Mouse (Mus musculus) hindbrain, postnatal 0 days (tissue): ENCODE data around the gene Lig3. TPM values are rescaled to one million over a fixed set of nuclear protein-coding genes. Genes with fewer than 3 reads are reported as not detected.
"Not testable (repeated sequence)": the region's sequence is repeated elsewhere in the genome, so short reads cannot be mapped to it uniquely, and the experiment has no call there.

Experiments used
- ATAC-seq: fragments of 200-750 bp; cut with Nextera tagmentation; 2 replicates; pipeline ENCODE4 v1.8.0; 2017; ENCODE audit warnings: mild to moderate bottlenecking, moderate TSS enrichment, moderate library complexity
- DNase-seq: peaks from one replicate; pipeline ENCODE4 v3.0.0-alpha.2; 2015; ENCODE audit warnings: low spot score
- H3K27ac ChIP-seq: fragments of 300-500 bp; sonication (generic); 2 replicates; pipeline ENCODE4 v1.5.1; 2014; ENCODE audit warnings: mild to moderate bottlenecking
- H3K27me3 ChIP-seq: fragments of 300-500 bp; sonication (generic); 2 replicates; pipeline ENCODE4 v1.6.1; 2014; ENCODE audit warnings: low read length, mixed read lengths; ENCODE audit not compliant: insufficient read depth
- H3K36me3 ChIP-seq: fragments of 300-500 bp; sonication (generic); 2 replicates; pipeline ENCODE4 v1.6.1; 2014; ENCODE audit warnings: low read length, mixed read lengths; ENCODE audit not compliant: insufficient read depth
- H3K4me1 ChIP-seq: fragments of 300-500 bp; sonication (generic); 2 replicates; pipeline ENCODE4 v1.6.1; 2014; ENCODE audit warnings: antibody characterized with exemption, low read length, mixed read lengths; ENCODE audit not compliant: insufficient read depth
- H3K4me2 ChIP-seq: fragments of 300-500 bp; sonication (generic); 2 replicates; pipeline ENCODE4 v1.6.1; 2014; ENCODE audit warnings: low read depth, mild to moderate bottlenecking, low read length, moderate library complexity, mixed read lengths
- H3K4me3 ChIP-seq: fragments of 300-500 bp; sonication (generic); 2 replicates; pipeline ENCODE4 v1.5.1; 2014; ENCODE audit warnings: low read length
- H3K9ac ChIP-seq: fragments of 300-500 bp; sonication (generic); replicated peaks from 2 replicates; pipeline ENCODE4 v1.6.1; 2014; ENCODE audit warnings: mild to moderate bottlenecking, low read length, moderate library complexity, mixed read lengths
- H3K9me3 ChIP-seq: fragments of 300-500 bp; sonication (generic); 2 replicates; pipeline ENCODE4 v1.6.1; 2016; ENCODE audit warnings: low read length, mixed read lengths
- CTCF ChIP-seq: IDR thresholded peaks from 2 replicates; pipeline ENCODE4 v1.5.1; 2016; ENCODE audit warnings: antibody characterized with exemption, control low read depth, low read depth
- WGBS: fragments of 180-500 bp; shearing (Covaris S2); extraction: QIAGEN DNeasy Blood & Tissue Kit; methylation state at CpG from one replicate; pipeline ENCODE4 v1.1.7; 2014; 5-methylcytosine and 5-hydroxymethylcytosine counted together
- polyA plus RNA-seq: library from polyadenylated mRNA; unstranded; fragments of >200 nt; fragmentation: Nextera tagmentation; extraction: Ambion mirVana; gene quantifications from 2 replicates; pipeline ENCODE4 v1.2.1, GENCODE M21; 2015
- total RNA-seq: library from RNA; depleted of rRNA; stranded (reverse); fragments of >200 nt; gene quantifications from 2 replicates; pipeline ENCODE4 v1.2.3, GENCODE M21; 2014

The Lig3 gene
- total and polyA plus RNA-seq, 2 experiments from 2014 or later = 16.2 to 45.3 TPM

DNA sequence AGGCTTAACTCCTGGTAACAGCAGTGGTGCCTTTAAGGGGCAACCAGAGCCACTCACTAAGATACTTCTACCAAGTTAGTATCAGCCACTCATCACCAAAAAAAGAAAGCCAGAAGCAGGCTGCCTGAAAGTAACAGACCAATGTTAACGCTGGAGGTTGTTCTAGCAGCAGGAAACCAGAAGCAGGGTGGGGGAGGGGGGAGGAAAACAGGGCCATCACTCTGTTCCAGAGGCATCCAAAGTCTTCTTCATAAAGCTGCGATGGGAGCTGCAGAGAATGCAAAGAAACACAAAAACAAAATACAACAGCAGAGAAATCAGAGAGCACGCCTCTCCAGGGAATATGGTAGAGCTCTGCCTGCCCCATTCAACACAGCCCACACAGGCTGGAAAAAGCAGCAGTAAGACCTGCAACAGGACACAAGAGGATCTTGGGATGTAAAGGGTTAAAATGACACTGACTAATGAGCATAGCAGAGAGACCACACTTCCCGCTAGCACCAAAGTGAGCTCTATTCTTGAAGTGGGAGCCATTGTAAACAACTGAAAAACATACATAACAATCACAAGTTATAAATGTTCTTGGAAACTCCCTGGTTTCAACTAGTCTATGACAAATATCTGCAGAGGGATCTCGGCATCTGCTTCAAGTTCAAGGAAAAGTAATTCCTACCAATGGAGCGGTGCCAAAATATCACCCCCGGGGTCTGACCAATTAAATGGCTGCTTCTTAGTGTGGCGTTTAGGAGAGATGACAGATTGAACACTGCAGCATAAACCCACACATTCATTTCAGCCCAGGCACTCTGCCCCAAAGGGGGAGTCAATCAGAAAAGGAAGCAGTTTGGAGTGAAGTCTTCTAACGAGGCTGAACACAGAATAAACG lies 50.3 kb downstream of the Lig3 start:
- Histone ChIP-seq H3K36me3 (no peaks in the 10 kb centered on the region), H3K9me3 (no peaks in the 10 kb centered on the region), H3K4me2 (peak overlapping the region; percentile 44), H3K9ac (0 out of 2 replicates have a peak overlapping the region, but pooled peaks have one; percentile 9), H3K27ac (no peak overlapping the region), H3K4me3 (peak overlapping the region; percentile 15; the same call in 1 of the 2 replicates), H3K27me3 (no peaks in the 10 kb centered on the region), H3K4me1 (0 out of 2 replicates have a peak, but pooled peaks cover 3% of the 10 kb centered on the region)
- ATAC-seq = peak; percentile 63; the same call in 1 of the 2 replicates
- WGBS = 7% methylated on average over 10 of the region's 10 CpGs
- peak; percentile 78 for DNase-seq
- no peak for TF ChIP-seq CTCF

GRCm38 (mm10) chr11:82832402-82832801 lies 51.5 kb downstream of the Lig3 start:
- not testable (repeated sequence) for H3K9me3 ChIP-seq, H3K36me3 ChIP-seq, H3K9ac ChIP-seq, ATAC-seq, H3K27ac ChIP-seq, H3K4me2 ChIP-seq, DNase-seq, H3K4me3 ChIP-seq, H3K4me1 ChIP-seq, H3K27me3 ChIP-seq
- WGBS = 81% methylated on average over 10 of the region's 10 CpGs

DNA sequence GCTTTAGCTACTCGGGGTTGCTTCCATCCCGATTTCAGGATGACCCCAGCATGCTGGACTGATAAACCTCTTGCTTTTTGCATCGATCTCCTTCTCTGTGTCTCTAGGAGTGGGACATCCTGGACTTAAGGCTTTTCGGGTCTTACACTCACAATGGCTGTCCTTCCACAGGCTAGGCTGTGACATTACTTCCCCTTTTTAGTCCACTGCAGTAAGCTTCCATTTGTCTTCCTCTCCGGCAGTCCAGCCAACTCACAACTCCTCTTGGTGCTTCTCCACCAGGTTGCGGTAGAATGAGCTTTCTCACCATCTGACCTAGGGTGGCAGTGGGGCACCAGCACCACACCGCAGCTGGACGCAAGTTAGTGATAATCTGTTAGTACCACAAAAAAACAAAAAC lies 53.0 kb downstream of the Lig3 start:
- Histone ChIP-seq H3K36me3 (no peaks in the 10 kb centered on the region), H3K27me3 (no peaks in the 10 kb centered on the region), H3K4me2 (no peak overlapping the region), H3K4me1 (peaks cover 8% of the 10 kb centered on the region), H3K4me3 (no peak overlapping the region), H3K9ac (no peak overlapping the region), H3K9me3 (no peaks in the 10 kb centered on the region), H3K27ac (no peak overlapping the region)
- 88% methylated on average over 8 of the region's 8 CpGs for WGBS
- no peak for TF ChIP-seq CTCF
- no peak for DNase-seq
- ATAC-seq = no peak

DNA sequence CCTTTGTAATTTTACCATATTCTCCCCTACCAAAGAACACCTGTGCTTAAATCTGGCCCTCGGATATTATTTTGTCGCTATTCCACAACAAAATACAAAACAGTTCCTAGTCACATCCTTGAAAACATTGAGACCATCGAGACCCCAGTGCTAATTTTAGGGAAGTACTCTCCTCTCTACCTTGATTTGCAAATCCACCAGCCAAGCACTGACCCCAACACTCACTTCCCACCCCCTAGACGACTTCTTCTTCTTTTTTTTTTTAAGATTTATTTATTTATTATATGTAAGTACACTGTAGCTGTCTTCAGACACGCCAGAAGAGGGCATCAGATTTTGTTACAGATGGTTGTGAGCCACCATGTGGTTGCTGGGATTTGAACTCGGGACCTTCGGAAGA lies 53.5 kb downstream of the Lig3 start:
- not testable (repeated sequence) for H3K4me1 ChIP-seq, H3K27ac ChIP-seq, DNase-seq, H3K9ac ChIP-seq, H3K36me3 ChIP-seq, H3K4me3 ChIP-seq, H3K27me3 ChIP-seq, H3K4me2 ChIP-seq, H3K9me3 ChIP-seq, ATAC-seq
- 93% methylated on average over 7 of the region's 7 CpGs for WGBS

DNA sequence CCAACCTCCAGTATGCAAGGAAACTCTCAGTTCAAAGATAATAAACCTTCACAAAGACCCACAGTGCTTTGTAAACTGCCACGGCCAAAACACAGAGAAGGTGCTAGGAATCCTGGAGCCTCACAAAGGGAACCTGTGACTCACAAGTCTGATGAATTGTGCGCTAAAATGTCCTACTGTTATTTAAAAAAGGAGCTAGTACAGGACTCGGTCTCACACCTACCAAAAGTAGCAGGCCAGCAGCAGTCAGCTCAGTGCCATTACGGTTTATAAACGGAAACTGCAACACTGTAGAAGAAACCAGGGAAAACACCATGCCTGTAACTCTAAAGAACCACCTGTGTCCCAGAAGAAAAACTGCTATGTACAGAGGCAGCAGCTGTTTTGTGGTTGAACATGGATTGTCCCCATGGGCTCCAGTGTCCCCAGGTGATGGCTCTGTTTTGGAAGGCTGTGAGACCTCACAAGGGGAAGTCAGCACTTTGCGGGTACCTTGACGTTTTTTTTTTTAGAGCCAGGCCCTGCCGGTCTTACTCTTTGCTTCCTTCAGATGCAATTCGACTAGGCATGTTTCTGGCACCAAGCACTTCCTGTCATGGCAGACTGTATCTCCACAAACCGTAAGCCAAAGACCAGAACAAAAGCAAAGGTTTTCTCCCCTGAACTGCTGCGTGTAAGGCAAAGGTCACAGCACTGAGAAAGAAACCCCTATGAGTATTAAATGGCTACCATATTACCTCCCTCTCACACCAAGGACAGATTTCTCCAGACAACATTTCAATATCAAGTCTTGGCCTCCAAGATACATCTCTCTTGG lies 54.9 kb downstream of the Lig3 start:
- peaks cover 7% of the 10 kb centered on the region for H3K4me1 ChIP-seq
- ATAC-seq (no peak), DNase-seq (no peak)
- no peak overlapping the region for H3K4me2 ChIP-seq
- H3K9me3 ChIP-seq = no peaks in the 10 kb centered on the region
- TF ChIP-seq CTCF = no peak
- H3K27me3 ChIP-seq = no peaks in the 10 kb centered on the region
- H3K27ac ChIP-seq = no peak overlapping the region
- H3K9ac ChIP-seq = no peak overlapping the region
- H3K36me3 ChIP-seq = no peaks in the 10 kb centered on the region
- H3K4me3 ChIP-seq = no peak overlapping the region
- 76% methylated on average over 11 of the region's 11 CpGs for WGBS

GRCm38 (mm10) chr11:82837192-82837591 lies 56.3 kb downstream of the Lig3 start:
- TF ChIP-seq CTCF = no peak
- Histone ChIP-seq H3K27ac (no peak overlapping the region), H3K36me3 (no peaks in the 10 kb centered on the region), H3K27me3 (no peaks in the 10 kb centered on the region), H3K9me3 (no peaks in the 10 kb centered on the region), H3K4me2 (no peak overlapping the region), H3K4me3 (no peak overlapping the region), H3K4me1 (peaks cover 4% of the 10 kb centered on the region), H3K9ac (no peak overlapping the region)
- ATAC-seq (no peak), DNase-seq (no peak)
- WGBS = 44% methylated on average over 7 of the region's 7 CpGs

GRCm38 (mm10) chr11:82837848-82838247 lies 56.9 kb downstream of the Lig3 start:
- peaks cover 4% of the 10 kb centered on the region for H3K4me1 ChIP-seq
- H3K9ac ChIP-seq = no peak overlapping the region
- WGBS = 21% methylated on average over 7 of the region's 7 CpGs
- no peak overlapping the region for H3K27ac ChIP-seq
- H3K36me3 ChIP-seq = no peaks in the 10 kb centered on the region
- DNase-seq = no peak
- no peak for ATAC-seq
- H3K4me3 ChIP-seq = no peak overlapping the region
- no peak overlapping the region for H3K4me2 ChIP-seq
- no peak for TF ChIP-seq CTCF
- H3K27me3 ChIP-seq = no peaks in the 10 kb centered on the region
- H3K9me3 ChIP-seq = no peaks in the 10 kb centered on the region
